Mouse (Mus musculus) stomach, embryonic 14.5 days (tissue): ENCODE results near the gene Btg1. TPM values are rescaled to one million over a fixed set of nuclear protein-coding genes. Genes with fewer than 3 reads are reported as not detected.

Experiments used
- ATAC-seq: fragments of 200-750 bp; cut with Nextera tagmentation; 2 replicates; pipeline ENCODE4 v1.8.0; 2017; ENCODE audit warnings: low read depth, moderate TSS enrichment; ENCODE audit not compliant: insufficient number of reproducible peaks, insufficient read depth, low FRiP score
- H3K27ac ChIP-seq: fragments of 300-500 bp; sonication (generic); 2 replicates; pipeline ENCODE4 v1.5.1; 2014; ENCODE audit warnings: mild to moderate bottlenecking, low read length, moderate library complexity, mixed read lengths
- H3K27me3 ChIP-seq: fragments of 300-500 bp; sonication (generic); 2 replicates; pipeline ENCODE4 v1.6.1; 2014; ENCODE audit warnings: low read length, control low read depth, mixed read lengths; ENCODE audit not compliant: control insufficient read depth, insufficient read depth
- H3K36me3 ChIP-seq: fragments of 300-500 bp; sonication (generic); 2 replicates; pipeline ENCODE4 v1.6.1; 2014; ENCODE audit warnings: mild to moderate bottlenecking, control low read depth, low read length, moderate library complexity, mixed read lengths; ENCODE audit not compliant: control insufficient read depth, insufficient read depth
- H3K4me1 ChIP-seq: fragments of 300-500 bp; sonication (generic); 2 replicates; pipeline ENCODE4 v1.6.1; 2014; ENCODE audit warnings: low read length, control low read depth, mixed read lengths; ENCODE audit not compliant: control insufficient read depth, insufficient read depth
- H3K4me2 ChIP-seq: fragments of 300-500 bp; sonication (generic); replicated peaks from 2 replicates; pipeline ENCODE4 v1.6.1; 2014; ENCODE audit warnings: low read depth, low read length, control low read depth
- H3K4me3 ChIP-seq: fragments of 300-500 bp; sonication (generic); 2 replicates; pipeline ENCODE4 v1.5.1; 2014; ENCODE audit warnings: low read depth, low read length, control low read depth
- H3K9ac ChIP-seq: fragments of 300-500 bp; sonication (generic); replicated peaks from 2 replicates; pipeline ENCODE4 v1.6.1; 2014; ENCODE audit warnings: low read depth, mild to moderate bottlenecking, control low read depth, low read length, moderate library complexity, mixed read lengths
- H3K9me3 ChIP-seq: fragments of 300-500 bp; sonication (generic); 2 replicates; pipeline ENCODE4 v1.6.1; 2016; ENCODE audit warnings: low read depth, low read length, control low read depth; ENCODE audit not compliant: control insufficient read depth
- WGBS: fragments of 180-500 bp; shearing (Covaris S2); extraction: QIAGEN DNeasy Blood & Tissue Kit; methylation state at CpG from one replicate; pipeline ENCODE4 v1.1.7; 2014; 5-methylcytosine and 5-hydroxymethylcytosine counted together
- polyA plus RNA-seq: library from polyadenylated mRNA; unstranded; fragments of >200 nt; fragmentation: Nextera tagmentation; extraction: Ambion mirVana; gene quantifications from 2 replicates; pipeline ENCODE4 v1.2.1, GENCODE M21; 2014

The Btg1 gene
- polyA plus RNA-seq, 1 experiment from 2014 or later: 101 TPM

- H3K4me1 ChIP-seq: no peaks in the 10 kb centered on the region
- no peaks in the 10 kb centered on the region for H3K9me3 ChIP-seq
- peak; percentile 33; the same call in 1 of the 2 replicates for ATAC-seq
- no peak overlapping the region for H3K9ac ChIP-seq
- peak overlapping the region; percentile 84; the same call in 1 of the 2 replicates for H3K27ac ChIP-seq
- H3K4me2 ChIP-seq: no peak overlapping the region
- H3K4me3 ChIP-seq: no peak overlapping the region
- no peaks in the 10 kb centered on the region for H3K36me3 ChIP-seq
- WGBS: 58% methylated on average over 7 of the region's 7 CpGs
- no peaks in the 10 kb centered on the region for H3K27me3 ChIP-seq
Measured at GRCm38 (mm10) chr10:96654576-96654975, 37.8 kb downstream of the Btg1 start.

GRCm38 (mm10) chr10:96655066-96655465 is 38.3 kb downstream of the Btg1 start:
- ATAC-seq: peak; percentile 88
- Histone ChIP-seq H3K9me3 (no peaks in the 10 kb centered on the region), H3K27me3 (no peaks in the 10 kb centered on the region), H3K36me3 (no peaks in the 10 kb centered on the region), H3K9ac (no peak overlapping the region), H3K4me1 (no peaks in the 10 kb centered on the region), H3K27ac (peak overlapping the region; percentile 84; the same call in 1 of the 2 replicates), H3K4me2 (no peak overlapping the region), H3K4me3 (no peak overlapping the region)
- 55% methylated on average over 2 of the region's 2 CpGs for WGBS

GRCm38 (mm10) chr10:96656176-96656575 is 39.4 kb downstream of the Btg1 start:
- ATAC-seq: no peak

GRCm38 (mm10) chr10:96658906-96659305 is 42.1 kb downstream of the Btg1 start:
- no peak overlapping the region for H3K27ac ChIP-seq
- no peak overlapping the region for H3K9ac ChIP-seq
- no peaks in the 10 kb centered on the region for H3K4me1 ChIP-seq
- no peak overlapping the region for H3K4me3 ChIP-seq
- WGBS: 41% methylated on average over 5 of the region's 5 CpGs
- H3K9me3 ChIP-seq: no peaks in the 10 kb centered on the region
- no peak for ATAC-seq
- H3K36me3 ChIP-seq: no peaks in the 10 kb centered on the region
- H3K4me2 ChIP-seq: no peak overlapping the region
- no peaks in the 10 kb centered on the region for H3K27me3 ChIP-seq

More at GRCm38 (mm10) chr10:96656176-96656575, 39.4 kb downstream of the Btg1 start:
- Histone ChIP-seq H3K4me1 (no peaks in the 10 kb centered on the region), H3K4me3 (no peak overlapping the region), H3K4me2 (no peak overlapping the region), H3K27ac (no peak overlapping the region; the same call in 1 of the 2 replicates), H3K9ac (no peak overlapping the region), H3K9me3 (no peaks in the 10 kb centered on the region), H3K36me3 (no peaks in the 10 kb centered on the region), H3K27me3 (no peaks in the 10 kb centered on the region)
- WGBS: 78% methylated on average over 3 of the region's 3 CpGs

- H3K4me1 ChIP-seq: no peaks in the 10 kb centered on the region
- no peaks in the 10 kb centered on the region for H3K27me3 ChIP-seq
- no peak overlapping the region for H3K4me3 ChIP-seq
- no peak overlapping the region for H3K27ac ChIP-seq
- 71% methylated on average over 10 of the region's 10 CpGs for WGBS
- no peak overlapping the region for H3K4me2 ChIP-seq
- H3K36me3 ChIP-seq: no peaks in the 10 kb centered on the region
- no peaks in the 10 kb centered on the region for H3K9me3 ChIP-seq
- no peak for ATAC-seq
- no peak overlapping the region for H3K9ac ChIP-seq
Measured at GRCm38 (mm10) chr10:96660280-96660985, 43.6 kb downstream of the Btg1 start.

GRCm38 (mm10) chr10:96662976-96663375 is 46.2 kb downstream of the Btg1 start:
- H3K9me3 ChIP-seq: no peaks in the 10 kb centered on the region
- no peak overlapping the region for H3K27ac ChIP-seq
- H3K27me3 ChIP-seq: no peaks in the 10 kb centered on the region
- 0 out of 2 replicates have a peak, but pooled peaks cover 3% of the 10 kb centered on the region for H3K4me1 ChIP-seq
- WGBS: 89% methylated on average over 4 of the region's 4 CpGs
- no peak overlapping the region for H3K4me2 ChIP-seq
- no peak for ATAC-seq
- H3K9ac ChIP-seq: no peak overlapping the region
- H3K36me3 ChIP-seq: no peaks in the 10 kb centered on the region
- H3K4me3 ChIP-seq: no peak overlapping the region

- H3K4me3 ChIP-seq: no peak overlapping the region
- no peak overlapping the region for H3K9ac ChIP-seq
- no peaks in the 10 kb centered on the region for H3K27me3 ChIP-seq
- no peak for ATAC-seq
- no peaks in the 10 kb centered on the region for H3K9me3 ChIP-seq
- no peak overlapping the region for H3K27ac ChIP-seq
- H3K4me2 ChIP-seq: no peak overlapping the region
- H3K36me3 ChIP-seq: no peaks in the 10 kb centered on the region
- 0 out of 2 replicates have a peak, but pooled peaks cover 3% of the 10 kb centered on the region for H3K4me1 ChIP-seq
- WGBS: 89% methylated on average over 9 of the region's 9 CpGs
Measured at GRCm38 (mm10) chr10:96663739-96664430, 47.1 kb downstream of the Btg1 start.
